Mouse (Mus musculus): ENCODE results near the gene Trip6.

DNA sequence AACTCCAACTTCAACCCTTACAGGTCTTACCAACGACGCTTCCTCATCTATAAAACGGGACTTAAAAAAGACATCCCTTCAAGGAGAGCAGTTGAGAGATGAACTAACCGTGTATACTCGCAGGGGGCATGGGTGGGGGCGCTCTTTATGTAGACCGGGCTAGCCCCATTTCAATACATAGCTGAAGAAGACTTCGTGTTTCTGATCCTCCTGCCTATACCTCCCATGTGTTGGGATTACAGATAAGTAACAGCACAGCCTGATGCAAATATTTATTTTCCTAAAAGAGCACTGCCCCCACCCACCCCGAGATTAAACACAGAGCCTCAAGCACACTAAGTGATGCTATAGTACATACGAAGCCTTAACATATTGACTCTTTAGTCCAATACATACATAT, 20.1 kb upstream of the Trip6 start:
- TF ChIP-seq CTCF (IDR thresholded peaks at IDR 0.05; ENCODE audit: low read depth) (no peak), EP300 (optimal IDR thresholded peaks at IDR 0.05) (no peak)

Measured in stomach, postnatal 0 days (tissue).